Mouse (Mus musculus): Measurements from ENCODE around the gene Foxred2. TPM values are rescaled to one million over a fixed set of nuclear protein-coding genes. Genes with fewer than 3 reads are reported as not detected.

The Foxred2 gene
- polyA plus RNA-seq (2014; fragmentation: Illumina TruSeq; extraction: RNeasy Lipid Tissue Mini Kit (QIAGEN cat#74804); ENCODE audit: low read depth, low replicate concordance), result 0.76 TPM

DNA sequence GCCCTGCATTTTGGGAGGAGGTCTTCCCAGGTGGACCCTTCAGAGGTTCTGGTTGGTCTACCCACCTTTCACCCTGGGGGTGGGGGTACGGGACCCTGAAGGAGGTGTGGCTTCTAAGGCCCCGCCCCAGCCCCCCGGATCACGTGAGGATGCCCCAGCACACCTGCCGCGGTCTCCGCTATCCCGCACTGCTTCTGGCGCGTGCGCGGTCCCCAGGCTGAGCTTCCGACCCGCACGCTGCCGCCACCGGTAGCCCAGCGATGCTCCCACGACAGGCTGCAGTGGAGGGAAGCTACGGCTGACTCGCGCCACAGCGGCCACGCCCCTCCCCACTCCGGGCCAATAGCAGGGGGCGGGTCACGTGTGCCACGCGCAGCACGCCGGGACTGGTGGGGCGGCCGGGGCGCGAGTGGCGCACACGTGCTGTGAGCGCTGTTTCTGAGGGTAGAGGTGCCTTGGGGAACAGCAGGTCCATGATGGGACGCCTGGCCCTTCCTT is at the start of gene Foxred2:
Gene Foxred2 (minus strand): TSS at position 319 of the 498 bp plus-strand sequence.

DNA sequence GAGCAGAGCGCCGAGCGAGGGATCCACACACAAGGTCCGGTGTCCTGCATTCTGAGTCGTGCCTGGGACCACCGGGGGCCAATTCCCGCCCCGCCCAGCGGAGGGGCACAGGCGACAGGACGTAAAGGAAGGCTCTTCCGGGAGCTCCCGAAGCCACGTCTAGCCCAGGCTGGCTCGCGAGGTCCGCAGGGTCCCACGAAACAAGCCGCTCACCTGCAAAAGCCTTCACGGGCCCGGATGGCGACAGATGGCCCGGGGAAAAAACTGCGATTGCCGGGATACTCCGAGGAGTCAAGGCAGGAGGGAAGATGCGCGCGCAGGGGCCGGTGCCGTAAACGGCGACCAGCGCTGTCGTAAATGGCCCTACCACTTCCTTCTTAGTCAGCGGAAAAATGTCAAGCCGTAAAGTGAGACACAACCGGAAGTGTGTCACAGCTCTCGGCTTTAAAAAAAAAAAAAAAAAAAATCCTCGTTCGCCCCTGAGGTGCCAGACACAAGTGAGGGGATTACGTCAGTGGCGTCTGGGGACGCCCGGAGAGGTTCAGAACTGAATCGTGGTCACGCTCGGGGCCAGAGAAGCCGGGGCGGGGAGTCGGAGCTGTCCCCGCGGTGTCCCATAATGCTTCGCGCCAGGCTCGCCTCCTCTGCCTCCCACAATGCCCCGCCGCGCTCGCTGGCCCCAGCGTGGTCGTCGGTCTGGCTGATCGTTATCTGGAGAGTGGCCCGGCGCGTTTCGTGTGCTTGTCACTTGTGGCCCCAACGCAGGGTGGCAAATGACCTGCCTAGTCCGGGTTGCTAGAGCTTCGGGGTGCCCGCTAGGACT is 14.2 kb upstream of the Foxred2 start, which contains the start of gene Eif3d:
Gene Eif3d (minus strand): TSS at position 344 of the 823 bp plus-strand sequence.

DNA sequence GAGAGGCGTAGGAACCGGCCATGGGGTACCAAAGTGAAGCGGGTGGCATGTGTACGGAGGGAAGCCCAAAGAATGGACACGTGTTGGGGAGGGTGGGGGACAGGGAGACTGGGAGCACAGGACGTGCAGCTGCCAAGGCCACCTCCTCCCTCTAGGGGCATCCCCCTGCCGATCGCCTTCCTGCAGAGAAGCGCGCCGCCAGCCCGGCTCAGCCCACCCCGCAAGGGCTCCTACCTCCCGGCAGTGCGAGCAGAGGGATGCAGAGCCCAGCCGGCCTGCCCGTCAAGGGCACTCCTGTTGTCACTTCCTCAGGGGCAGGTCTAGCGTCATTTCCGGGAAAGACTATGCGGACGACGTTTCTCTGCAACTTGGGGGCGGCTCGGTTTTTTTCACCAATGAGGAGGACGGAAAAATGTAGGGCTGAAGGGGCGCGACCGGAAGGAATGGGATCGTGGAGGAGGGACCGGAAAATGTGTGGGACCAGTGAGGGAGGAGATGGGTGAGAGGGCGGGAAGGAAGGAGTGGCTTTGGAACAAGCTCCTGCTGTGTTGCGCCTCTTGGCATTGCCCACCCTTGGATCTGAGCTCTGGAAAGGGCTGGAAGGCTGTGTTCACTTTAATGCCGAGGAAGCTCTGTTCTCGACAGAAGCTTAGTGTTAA is 27.7 kb downstream of the Foxred2 start, which contains the start of gene Txn2:
Gene Txn2 (minus strand): TSS at position 334 of the 659 bp plus-strand sequence.

Other genes starting within 250 kb of the Foxred2 start
- gene Apol9b, start 227.7 kb downstream of the Foxred2 start, polyA plus RNA-seq (2014; fragmentation: Illumina TruSeq; extraction: RNeasy Lipid Tissue Mini Kit (QIAGEN cat#74804); ENCODE audit: low read depth, low replicate concordance), result not detected
- not detected for gene Apol8, start 199.7 kb downstream of the Foxred2 start, polyA plus RNA-seq (2014; fragmentation: Illumina TruSeq; extraction: RNeasy Lipid Tissue Mini Kit (QIAGEN cat#74804); ENCODE audit: low read depth, low replicate concordance)
- 1.1 TPM for gene Myh9, start 114.5 kb downstream of the Foxred2 start, polyA plus RNA-seq (2014; fragmentation: Illumina TruSeq; extraction: RNeasy Lipid Tissue Mini Kit (QIAGEN cat#74804); ENCODE audit: low read depth, low replicate concordance)
- 28.1 TPM for gene Txn2, start 27.7 kb downstream of the Foxred2 start, polyA plus RNA-seq (2014; fragmentation: Illumina TruSeq; extraction: RNeasy Lipid Tissue Mini Kit (QIAGEN cat#74804); ENCODE audit: low read depth, low replicate concordance)
- 40.3 TPM for gene Eif3d, start 14.1 kb upstream of the Foxred2 start, polyA plus RNA-seq (2014; fragmentation: Illumina TruSeq; extraction: RNeasy Lipid Tissue Mini Kit (QIAGEN cat#74804); ENCODE audit: low read depth, low replicate concordance)
- 0.03 TPM for gene Cacng2, start 163.3 kb upstream of the Foxred2 start, polyA plus RNA-seq (2014; fragmentation: Illumina TruSeq; extraction: RNeasy Lipid Tissue Mini Kit (QIAGEN cat#74804); ENCODE audit: low read depth, low replicate concordance)
- gene Ift27, start 217.4 kb upstream of the Foxred2 start, polyA plus RNA-seq (2014; fragmentation: Illumina TruSeq; extraction: RNeasy Lipid Tissue Mini Kit (QIAGEN cat#74804); ENCODE audit: low read depth, low replicate concordance), result 11.5 TPM
- gene Pvalb, start 249.7 kb upstream of the Foxred2 start, polyA plus RNA-seq (2014; fragmentation: Illumina TruSeq; extraction: RNeasy Lipid Tissue Mini Kit (QIAGEN cat#74804); ENCODE audit: low read depth, low replicate concordance), result not detected